Comparison of ENCODE assay signal across 11 mouse cellular contexts in the genomic region with DNA sequence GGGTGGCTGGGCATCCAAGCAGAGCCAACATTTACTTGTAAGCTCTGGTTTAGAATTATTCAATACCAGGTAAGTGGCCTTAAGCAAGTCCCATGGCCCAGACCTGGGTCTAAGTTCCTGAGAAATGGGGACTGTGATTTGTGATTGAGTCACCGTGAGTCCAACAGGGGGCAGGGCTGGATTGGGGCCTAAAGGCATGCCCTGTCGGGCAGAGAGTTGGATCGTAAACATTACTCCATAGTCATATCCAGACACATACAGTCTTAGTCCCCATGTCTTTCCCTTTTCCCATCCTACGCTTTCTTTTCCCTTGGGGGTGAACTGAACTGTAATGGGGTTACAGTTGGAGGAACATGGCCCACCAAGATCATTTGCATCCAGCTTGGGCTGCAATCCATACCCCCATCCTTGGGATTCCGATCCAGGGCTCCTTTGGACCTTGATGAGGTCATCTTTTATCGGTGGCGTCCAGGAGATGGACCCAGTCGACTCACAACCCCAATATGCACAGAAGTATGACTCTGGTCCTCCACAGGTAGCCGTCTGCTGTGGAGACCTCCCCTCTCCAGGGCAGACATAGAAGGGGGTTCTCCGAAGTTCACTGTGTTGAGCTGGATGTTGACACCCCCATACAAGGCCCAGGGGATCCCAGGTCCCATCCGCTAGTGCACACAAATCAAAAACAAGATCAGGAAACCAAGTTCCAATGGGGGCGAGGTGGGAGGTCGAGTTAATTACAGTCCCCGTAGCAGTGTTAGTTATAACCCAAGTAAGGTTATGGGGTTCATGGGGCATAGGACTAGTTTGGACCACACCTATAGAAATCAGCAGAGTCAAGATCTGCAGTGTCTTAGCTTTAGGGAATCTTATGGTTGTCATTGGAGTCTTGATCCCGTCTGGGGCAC. TPM values are rescaled to one million over a fixed set of nuclear protein-coding genes. Genes with fewer than 3 reads are reported as not detected.
DNase-seq lines count a peak whose midpoint lies in the region; ATAC-seq and TF ChIP-seq lines count a peak whose summit lies in the region.
"Had no signal": no experiment of that assay in that cellular context is flagged by ENCODE, and none has a peak within 500 bp of the region (broad histone marks: within the 10 kb centered on the region; RNA-seq: fewer than 3 reads in every experiment).

No protein-coding gene starts in this region.

- no peaks in the 10 kb centered on the region for H3K27me3 ChIP-seq in heart, embryonic 15.5 days
- no peaks in the 10 kb centered on the region for H3K27me3 ChIP-seq in spleen, adult 2 months (ENCODE audit: control insufficient read depth, insufficient read depth, low read length)
- no peaks in the 10 kb centered on the region for H3K27me3 ChIP-seq in limb, embryonic 11.5 days (ENCODE audit: control insufficient read depth, insufficient read depth, low read length)

- no peak for ATAC-seq in heart, embryonic 15.5 days (replicated peaks; ENCODE audit: insufficient number of reproducible peaks, insufficient read depth, low FRiP score, low read depth)
- no peak for ATAC-seq in limb, embryonic 11.5 days (ENCODE audit: insufficient number of reproducible peaks, low FRiP score, low TSS enrichment, low read depth)
- ATAC-seq in activated CD4-positive, CD25-positive, alpha-beta regulatory T cell, adult 4 months: no peak

- H3K4me3 ChIP-seq in heart, embryonic 15.5 days: peak overlapping the region; percentile 85; the same call in 1 of the 2 replicates
- peak overlapping the region; percentile 61 for H3K4me3 ChIP-seq in spleen, adult 2 months (ENCODE audit: extremely low read depth, insufficient read depth, insufficient read length)
- H3K4me3 ChIP-seq in limb, embryonic 11.5 days (ENCODE audit: low read depth, low read length): no peak overlapping the region

- H3K9ac ChIP-seq in heart, embryonic 15.5 days: 0 out of 2 replicates have a peak overlapping the region, but pooled peaks have one; percentile 14
- H3K9ac ChIP-seq in limb, embryonic 11.5 days (ENCODE audit: low read length): no peak overlapping the region

- H3K36me3 ChIP-seq in heart, embryonic 15.5 days: 0 out of 2 replicates have a peak, but pooled peaks cover 17% of the 10 kb centered on the region
- peaks cover 16% of the 10 kb centered on the region for H3K36me3 ChIP-seq in spleen, adult 2 months (ENCODE audit: control insufficient read depth, insufficient read depth, low read length)
- peaks cover 16% of the 10 kb centered on the region for H3K36me3 ChIP-seq in limb, embryonic 11.5 days (ENCODE audit: control insufficient read depth, insufficient read depth, low read length)

- H3K27ac ChIP-seq in heart, embryonic 15.5 days: no peak overlapping the region
- peak overlapping the region; percentile 87 for H3K27ac ChIP-seq in spleen, adult 2 months (ENCODE audit: insufficient read depth, low read length)
- no peak overlapping the region for H3K27ac ChIP-seq in limb, embryonic 11.5 days (replicated peaks; ENCODE audit: low read depth, low read length)

- no peak for DNase-seq in heart, postnatal 14 days
- DNase-seq in spleen, adult 2 months (ENCODE audit: low read depth in 1 of 2, low spot score in 2 of 2): no peak
- no peak for DNase-seq in spleen, postnatal 36 days (ENCODE audit: low spot score in 2 of 2)
- DNase-seq in limb, embryonic 11.5 days (ENCODE audit: low spot score): no peak
- DNase-seq in embryo, embryonic 11 days: no peak
- no peak for DNase-seq in urinary bladder, adult 2 months (ENCODE audit: low spot score)
- DNase-seq: cerebellum, adult 11 months; gastrocnemius, adult 2 months; right cerebral cortex, adult 18-20 months had no signal

- TF ChIP-seq POLR2A in spleen, adult 2 months (IDR thresholded peaks at IDR 0.05; ENCODE audit: low read depth, low read length): no peak

- no peaks in the 10 kb centered on the region for H3K9me3 ChIP-seq in heart, embryonic 15.5 days (replicated peaks)
- H3K9me3 ChIP-seq in limb, embryonic 11.5 days (ENCODE audit: control insufficient read depth, low read length): no peaks in the 10 kb centered on the region

- peak overlapping the region; percentile 94 for H3K4me2 ChIP-seq in heart, embryonic 15.5 days
- peak overlapping the region; percentile 40 for H3K4me2 ChIP-seq in limb, embryonic 11.5 days (ENCODE audit: low read depth, severe bottlenecking)

- H3K4me1 ChIP-seq in heart, embryonic 15.5 days (replicated peaks): peaks cover 50% of the 10 kb centered on the region
- no peaks in the 10 kb centered on the region; the same call in 1 of the 2 replicates for H3K4me1 ChIP-seq in spleen, adult 2 months (ENCODE audit: control insufficient read depth, insufficient read depth, insufficient read length)
- peaks cover 16% of the 10 kb centered on the region for H3K4me1 ChIP-seq in limb, embryonic 11.5 days (ENCODE audit: control insufficient read depth, insufficient read depth, low read length)

- intact Hi-C loops in heart, postnatal 14 days (cut with DNase I): no loop called here

- no peak for TF ChIP-seq CTCF in spleen, adult 2 months (IDR thresholded peaks at IDR 0.05; ENCODE audit: extremely low read depth, insufficient read depth, insufficient read length, insufficient replicate concordance)

- WGBS in heart, embryonic 15.5 days: 85% methylated on average over 15 of the region's 15 CpGs
- WGBS in spleen, adult 2 months: 46% methylated on average over 15 of the region's 15 CpGs
- WGBS in limb, embryonic 11.5 days: 95% methylated on average over 15 of the region's 15 CpGs

RNA-seq across cellular contexts. Expression of a gene that starts 2.0 kb away (rescaled TPM):
- 43.0 and 89.7 TPM in 2 replicates for polyA plus RNA-seq in heart, embryonic 15.5 days (2015; fragmentation: Nextera tagmentation; extraction: Ambion mirVana)
- 10 to 100 TPM; 24.5 to 26.0 TPM for total RNA-seq in heart, postnatal 14 days (2021)
- polyA plus RNA-seq in spleen, adult 2 months (2012; rRNA removed): 489 and 697 TPM in 2 replicates
- 124 and 140 TPM in 2 replicates for polyA plus RNA-seq in limb, embryonic 11.5 days (2014; fragmentation: Nextera tagmentation; extraction: Ambion mirVana)
- 49.8 and 53.0 TPM in 2 replicates for polyA plus RNA-seq in urinary bladder, adult 2 months (2012; rRNA removed)
- polyA plus RNA-seq in activated CD4-positive, CD25-positive, alpha-beta regulatory T cell, adult 4 months (2017; shearing (Covaris generic)): 10 to 100 TPM; 28.5 to 29.1 TPM

RNA-seq across cellular contexts. Expression of a gene that starts 17.1 kb away (rescaled TPM):
- 116 and 132 TPM in 2 replicates for polyA plus RNA-seq in heart, embryonic 15.5 days (2015; fragmentation: Nextera tagmentation; extraction: Ambion mirVana)
- 10 to 100 TPM; 19.2 to 25.0 TPM for total RNA-seq in heart, postnatal 14 days (2021)
- polyA plus RNA-seq in spleen, adult 2 months (2012; rRNA removed): 60.7 and 65.2 TPM in 2 replicates
- polyA plus RNA-seq in limb, embryonic 11.5 days (2014; fragmentation: Nextera tagmentation; extraction: Ambion mirVana): 266 and 271 TPM in 2 replicates
- 47.8 and 58.4 TPM in 2 replicates for polyA plus RNA-seq in urinary bladder, adult 2 months (2012; rRNA removed)
- 10 to 100 TPM; 45.5 to 61.3 TPM for polyA plus RNA-seq in activated CD4-positive, CD25-positive, alpha-beta regulatory T cell, adult 4 months (2017; shearing (Covaris generic))

RNA-seq across cellular contexts. Expression of a gene that starts 17.6 kb away (rescaled TPM):
- 0.24 and 0.31 TPM in 2 replicates for polyA plus RNA-seq in heart, embryonic 15.5 days (2015; fragmentation: Nextera tagmentation; extraction: Ambion mirVana)
- total RNA-seq in heart, postnatal 14 days (2021): 1 to 10 TPM; 5.3 to 5.9 TPM
- polyA plus RNA-seq in spleen, adult 2 months (2012; rRNA removed): 0.72 and 0.90 TPM in 2 replicates
- 0.07 and 0.16 TPM in 2 replicates for polyA plus RNA-seq in limb, embryonic 11.5 days (2014; fragmentation: Nextera tagmentation; extraction: Ambion mirVana)
- 5.2 and 6.1 TPM in 2 replicates for polyA plus RNA-seq in urinary bladder, adult 2 months (2012; rRNA removed)
- under 1 TPM; 0.11 to 0.12 TPM for polyA plus RNA-seq in activated CD4-positive, CD25-positive, alpha-beta regulatory T cell, adult 4 months (2017; shearing (Covaris generic))

RNA-seq across cellular contexts. Expression of a gene that starts 26.3 kb away (rescaled TPM):
- 2.1 and 2.6 TPM in 2 replicates for polyA plus RNA-seq in heart, embryonic 15.5 days (2015; fragmentation: Nextera tagmentation; extraction: Ambion mirVana)
- 1 to 10 TPM; 2.7 to 4.7 TPM for total RNA-seq in heart, postnatal 14 days (2021)
- 0.05 and 0.06 TPM in 2 replicates for polyA plus RNA-seq in spleen, adult 2 months (2012; rRNA removed)
- polyA plus RNA-seq in limb, embryonic 11.5 days (2014; fragmentation: Nextera tagmentation; extraction: Ambion mirVana): 1.5 and 1.6 TPM in 2 replicates
- 0.47 and 0.54 TPM in 2 replicates for polyA plus RNA-seq in urinary bladder, adult 2 months (2012; rRNA removed)
- polyA plus RNA-seq in activated CD4-positive, CD25-positive, alpha-beta regulatory T cell, adult 4 months (2017; shearing (Covaris generic)): under 1 TPM in 1 of 2 experiments, not detected in 1; 0.46 TPM

RNA-seq across cellular contexts. Expression of a gene that starts 26.8 kb away (rescaled TPM):
- polyA plus RNA-seq in heart, embryonic 15.5 days (2015; fragmentation: Nextera tagmentation; extraction: Ambion mirVana): 3.5 and 4.8 TPM in 2 replicates
- total RNA-seq in heart, postnatal 14 days (2021): 1 to 10 TPM; 2.3 to 3.3 TPM
- polyA plus RNA-seq in spleen, adult 2 months (2012; rRNA removed): 4.2 and 6.7 TPM in 2 replicates
- 0.75 and 4.0 TPM in 2 replicates for polyA plus RNA-seq in limb, embryonic 11.5 days (2014; fragmentation: Nextera tagmentation; extraction: Ambion mirVana)
- 52.7 and 54.4 TPM in 2 replicates for polyA plus RNA-seq in urinary bladder, adult 2 months (2012; rRNA removed)
- polyA plus RNA-seq in activated CD4-positive, CD25-positive, alpha-beta regulatory T cell, adult 4 months (2017; shearing (Covaris generic)): 1 to 10 TPM in 1 of 2 experiments, under 1 TPM in 1; 0.17 to 5.1 TPM
